Mouse (Mus musculus): ENCODE results near the gene Bach1. TPM values are rescaled to one million over a fixed set of nuclear protein-coding genes. Genes with fewer than 3 reads are reported as not detected.

Gene Bach1
- polyA plus RNA-seq, 2 experiments: 13.3 to 16.1 TPM

DNA sequence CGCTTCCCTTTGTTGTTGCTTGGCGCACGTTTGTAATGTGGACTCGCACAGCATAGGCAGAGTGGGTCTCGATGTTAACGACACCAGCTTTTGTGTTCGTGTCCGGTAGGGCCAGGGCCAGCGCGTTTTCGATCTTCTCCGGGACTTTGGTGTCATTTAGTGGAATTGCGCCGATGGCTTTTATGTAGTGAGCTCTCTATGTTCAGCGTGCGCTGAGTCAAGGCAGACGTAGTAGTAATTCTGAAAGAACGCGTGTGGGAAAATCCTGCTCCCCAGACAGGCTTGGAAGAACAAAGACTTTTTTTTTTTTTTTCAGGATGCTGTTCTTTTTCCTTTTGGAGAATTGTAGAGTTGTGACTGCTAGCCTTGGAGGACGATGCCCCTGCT, 554 bp downstream of the Bach1 start:
- DNase-seq (ENCODE audit: low spot score) (peak; percentile 59), ATAC-seq (ENCODE audit: low FRiP score, low read depth) (no peak)
- TF ChIP-seq POLR2A (IDR thresholded peaks at IDR 0.05; ENCODE audit: borderline replicate concordance, extremely low read depth, insufficient read depth, insufficient read length): no peak
- H3K4me2 ChIP-seq (replicated peaks; ENCODE audit: low read depth, low read length, severe bottlenecking): peak overlapping the region; percentile 75
- WGBS: 0% methylated on average over 20 of the region's 20 CpGs
- H3K4me1 ChIP-seq (ENCODE audit: control insufficient read depth, insufficient read depth, low read length): peaks cover 7% of the 10 kb centered on the region
- peak overlapping the region; percentile 84 for H3K4me3 ChIP-seq (replicated peaks; ENCODE audit: low read length)
- H3K9me3 ChIP-seq (ENCODE audit: control insufficient read depth, low read length): no peaks in the 10 kb centered on the region
- H3K27me3 ChIP-seq (ENCODE audit: control insufficient read depth, insufficient read depth, low read length): no peaks in the 10 kb centered on the region
- peak overlapping the region; percentile 83 for H3K27ac ChIP-seq (replicated peaks; ENCODE audit: low read depth, low read length)
- no peaks in the 10 kb centered on the region for H3K36me3 ChIP-seq (ENCODE audit: control insufficient read depth, insufficient read depth, low read length)
- H3K9ac ChIP-seq (ENCODE audit: low read depth, low read length, severe bottlenecking): peak overlapping the region; percentile 94

DNA sequence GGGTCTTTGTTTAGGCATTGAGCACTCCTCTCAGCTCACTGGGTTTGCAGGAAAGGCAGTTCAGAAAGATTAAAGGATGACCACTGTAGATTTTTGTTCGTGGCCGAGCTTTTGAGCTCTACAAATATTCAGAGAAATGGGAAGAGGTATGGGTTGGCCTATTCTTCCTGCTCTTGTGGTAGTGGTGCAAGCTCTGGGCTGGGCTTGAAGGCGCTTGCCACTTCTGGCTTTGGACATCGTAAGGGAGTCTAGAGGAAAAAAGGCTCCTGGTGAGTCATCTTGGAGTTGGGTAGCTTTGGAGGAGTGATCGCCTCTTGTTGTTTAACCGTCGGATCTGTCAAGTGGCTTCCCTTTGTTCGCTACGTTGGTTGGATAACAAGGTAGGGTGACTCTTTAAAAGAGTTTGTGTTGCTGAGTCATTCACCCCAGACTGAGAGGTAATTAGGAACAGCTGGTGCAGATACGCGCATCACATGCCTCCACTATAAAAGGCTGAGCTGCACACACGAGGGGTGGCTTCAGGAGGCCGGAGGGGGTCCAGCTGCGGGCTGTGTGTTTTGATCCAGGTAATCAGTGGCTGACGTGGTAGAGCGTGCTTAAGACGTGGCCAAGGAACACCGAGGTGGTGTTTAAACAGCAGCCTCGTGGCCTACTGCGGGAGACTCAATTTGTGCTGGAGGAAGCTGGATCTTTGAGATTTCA, 1.1 kb downstream of the Bach1 start:
- 2% methylated on average over 20 of the region's 20 CpGs for WGBS
- H3K36me3 ChIP-seq (ENCODE audit: control insufficient read depth, insufficient read depth, low read length): no peaks in the 10 kb centered on the region
- H3K4me1 ChIP-seq (ENCODE audit: control insufficient read depth, insufficient read depth, low read length): peaks cover 9% of the 10 kb centered on the region
- no peak for TF ChIP-seq POLR2A (IDR thresholded peaks at IDR 0.05; ENCODE audit: borderline replicate concordance, extremely low read depth, insufficient read depth, insufficient read length)
- peak; percentile 39 for ATAC-seq (ENCODE audit: low FRiP score, low read depth)
- H3K4me2 ChIP-seq (replicated peaks; ENCODE audit: low read depth, low read length, severe bottlenecking): peak overlapping the region; percentile 75
- DNase-seq (ENCODE audit: low spot score): peak; percentile 76
- peak overlapping the region; percentile 83 for H3K27ac ChIP-seq (replicated peaks; ENCODE audit: low read depth, low read length)
- no peaks in the 10 kb centered on the region for H3K9me3 ChIP-seq (ENCODE audit: control insufficient read depth, low read length)
- peak overlapping the region; percentile 84 for H3K4me3 ChIP-seq (replicated peaks; ENCODE audit: low read length)
- peak overlapping the region; percentile 94 for H3K9ac ChIP-seq (ENCODE audit: low read depth, low read length, severe bottlenecking)
- H3K27me3 ChIP-seq (ENCODE audit: control insufficient read depth, insufficient read depth, low read length): no peaks in the 10 kb centered on the region

DNA sequence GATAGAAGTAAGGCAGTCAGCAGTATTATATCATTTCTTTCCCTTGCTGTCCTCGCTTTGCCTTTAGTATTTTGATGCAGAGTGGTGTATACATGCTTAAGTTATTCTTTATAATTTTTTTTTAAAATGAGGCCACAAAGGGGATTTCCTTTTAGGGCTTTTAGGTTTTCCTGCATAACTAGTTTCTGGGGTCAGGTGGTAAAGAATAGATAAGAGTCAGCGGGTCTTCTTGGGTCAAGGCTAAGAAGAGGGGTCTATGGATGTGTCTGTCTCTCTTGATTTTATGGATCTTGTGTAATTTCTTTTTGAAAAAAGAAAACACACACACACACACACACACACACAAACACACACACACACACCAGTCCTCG, 1.6 kb downstream of the Bach1 start:
- no peaks in the 10 kb centered on the region for H3K36me3 ChIP-seq (ENCODE audit: control insufficient read depth, insufficient read depth, low read length)
- peak overlapping the region; percentile 75 for H3K4me2 ChIP-seq (replicated peaks; ENCODE audit: low read depth, low read length, severe bottlenecking)
- H3K4me3 ChIP-seq (replicated peaks; ENCODE audit: low read length): peak overlapping the region; percentile 84
- peaks cover 9% of the 10 kb centered on the region for H3K4me1 ChIP-seq (ENCODE audit: control insufficient read depth, insufficient read depth, low read length)
- DNase-seq (ENCODE audit: low spot score) (no peak), ATAC-seq (ENCODE audit: low FRiP score, low read depth) (no peak)
- H3K9ac ChIP-seq (ENCODE audit: low read depth, low read length, severe bottlenecking): peak overlapping the region; percentile 94
- no peak for TF ChIP-seq POLR2A (IDR thresholded peaks at IDR 0.05; ENCODE audit: borderline replicate concordance, extremely low read depth, insufficient read depth, insufficient read length)
- 0 out of 2 replicates have a peak overlapping the region, but pooled peaks have one; percentile 83 for H3K27ac ChIP-seq (replicated peaks; ENCODE audit: low read depth, low read length)
- no peaks in the 10 kb centered on the region for H3K27me3 ChIP-seq (ENCODE audit: control insufficient read depth, insufficient read depth, low read length)
- H3K9me3 ChIP-seq (ENCODE audit: control insufficient read depth, low read length): no peaks in the 10 kb centered on the region
- WGBS: 35% methylated on average over 3 of the region's 3 CpGs

DNA sequence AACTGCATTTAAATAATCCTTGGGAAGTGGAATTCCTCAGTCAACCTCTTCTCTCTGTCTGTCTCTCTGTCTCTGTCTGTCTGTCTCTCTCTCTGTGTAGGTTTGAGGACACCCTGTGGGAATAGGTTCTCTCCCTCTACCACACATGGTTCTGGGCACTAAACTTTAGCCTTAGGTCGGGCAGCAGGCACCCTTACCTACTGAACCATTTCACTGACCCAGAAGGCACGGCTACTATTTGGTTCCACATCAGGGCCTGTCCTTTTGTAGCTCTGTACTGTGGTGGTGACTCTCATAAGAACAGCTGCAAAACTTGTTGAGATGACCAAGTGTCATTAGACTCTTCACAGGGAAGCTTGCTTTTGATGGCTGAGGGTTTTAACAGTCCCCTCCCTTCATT, 3.1 kb downstream of the Bach1 start:
- Histone ChIP-seq H3K9ac (ENCODE audit: low read depth, low read length, severe bottlenecking) (no peak overlapping the region), H3K27me3 (ENCODE audit: control insufficient read depth, insufficient read depth, low read length) (no peaks in the 10 kb centered on the region), H3K4me3 (replicated peaks; ENCODE audit: low read length) (no peak overlapping the region), H3K4me2 (replicated peaks; ENCODE audit: low read depth, low read length, severe bottlenecking) (no peak overlapping the region), H3K36me3 (ENCODE audit: control insufficient read depth, insufficient read depth, low read length) (no peaks in the 10 kb centered on the region), H3K9me3 (ENCODE audit: control insufficient read depth, low read length) (no peaks in the 10 kb centered on the region), H3K27ac (replicated peaks; ENCODE audit: low read depth, low read length) (no peak overlapping the region), H3K4me1 (ENCODE audit: control insufficient read depth, insufficient read depth, low read length) (peaks cover 16% of the 10 kb centered on the region)
- DNase-seq (ENCODE audit: low spot score) (no peak), ATAC-seq (ENCODE audit: low FRiP score, low read depth) (no peak)
- 88% methylated on average over 2 of the region's 2 CpGs for WGBS
- no peak for TF ChIP-seq POLR2A (IDR thresholded peaks at IDR 0.05; ENCODE audit: borderline replicate concordance, extremely low read depth, insufficient read depth, insufficient read length)

DNA sequence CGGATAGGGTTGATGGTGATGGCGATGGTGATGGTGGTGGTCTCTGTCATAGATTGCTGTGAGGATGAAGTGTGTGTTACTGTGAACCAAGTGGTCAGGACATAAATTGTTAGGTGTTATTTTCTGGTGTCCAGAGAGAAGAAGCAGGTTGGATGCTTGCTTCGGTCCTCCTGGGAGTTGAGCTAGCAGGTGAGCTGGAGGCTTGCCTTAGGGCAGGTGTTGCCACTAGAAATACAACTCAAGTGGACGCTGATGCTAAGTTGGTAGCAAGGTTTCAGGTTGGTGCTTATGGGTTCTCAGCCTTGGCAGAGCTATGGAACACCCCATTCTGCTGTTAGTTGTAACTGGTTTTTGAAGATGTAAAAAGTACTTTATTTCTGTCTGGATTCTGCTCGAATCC, 4.1 kb downstream of the Bach1 start:
- no peak for TF ChIP-seq POLR2A (IDR thresholded peaks at IDR 0.05; ENCODE audit: borderline replicate concordance, extremely low read depth, insufficient read depth, insufficient read length)
- Histone ChIP-seq H3K4me3 (replicated peaks; ENCODE audit: low read length) (no peak overlapping the region), H3K9ac (ENCODE audit: low read depth, low read length, severe bottlenecking) (no peak overlapping the region), H3K27me3 (ENCODE audit: control insufficient read depth, insufficient read depth, low read length) (no peaks in the 10 kb centered on the region), H3K4me1 (ENCODE audit: control insufficient read depth, insufficient read depth, low read length) (peaks cover 16% of the 10 kb centered on the region), H3K4me2 (replicated peaks; ENCODE audit: low read depth, low read length, severe bottlenecking) (no peak overlapping the region), H3K27ac (replicated peaks; ENCODE audit: low read depth, low read length) (no peak overlapping the region), H3K36me3 (ENCODE audit: control insufficient read depth, insufficient read depth, low read length) (no peaks in the 10 kb centered on the region), H3K9me3 (ENCODE audit: control insufficient read depth, low read length) (no peaks in the 10 kb centered on the region)
- WGBS: 86% methylated on average over 5 of the region's 5 CpGs
- ATAC-seq (ENCODE audit: low FRiP score, low read depth) (no peak), DNase-seq (ENCODE audit: low spot score) (no peak)
